ENCODE assay signal across 8 mouse cellular contexts in the genomic region with DNA sequence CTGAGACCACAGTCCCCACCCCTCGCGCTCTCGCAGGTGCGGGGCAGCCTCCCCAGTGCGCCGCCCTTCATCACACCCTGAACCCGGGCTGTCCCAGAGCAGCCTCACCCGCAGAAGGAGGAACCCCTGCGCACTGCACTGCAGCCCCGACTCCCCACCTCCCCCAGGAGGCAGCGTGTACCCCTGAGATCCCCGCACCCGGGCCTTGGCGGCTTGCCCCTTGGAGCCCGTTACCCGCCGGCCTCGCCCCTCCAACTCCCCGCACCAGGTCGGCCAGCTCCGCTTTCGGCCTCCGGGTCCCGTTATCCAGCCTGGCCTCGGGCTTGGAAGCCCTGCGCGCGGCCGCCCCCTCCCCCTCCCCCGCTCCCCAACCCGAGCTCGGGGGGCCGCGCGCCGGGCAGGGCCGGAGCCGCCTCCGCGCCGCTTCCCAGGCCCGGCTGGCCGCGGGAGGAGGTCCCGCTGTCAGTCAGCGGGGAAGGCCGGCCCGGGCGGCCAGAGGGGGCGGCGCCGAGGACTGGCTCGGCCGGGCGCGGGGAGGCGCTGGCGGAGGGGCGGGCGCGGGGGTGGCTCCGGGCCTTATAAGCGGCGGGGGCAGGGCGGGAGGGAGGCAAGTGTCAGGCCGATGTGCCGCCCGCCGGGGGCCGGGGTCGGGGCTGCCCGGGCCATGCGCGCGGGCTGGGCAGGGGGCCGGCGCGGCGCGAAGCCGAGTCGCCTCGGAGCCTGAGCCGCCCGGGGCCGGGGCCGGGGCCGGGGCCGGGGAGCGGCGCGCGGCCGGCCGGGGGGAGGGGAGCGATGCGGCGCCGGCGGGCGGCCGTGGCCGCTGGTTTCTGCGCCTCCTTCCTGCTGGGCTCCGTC. TPM values are rescaled to one million over a fixed set of nuclear protein-coding genes. Genes with fewer than 3 reads are reported as not detected.
DNase-seq lines count a peak whose midpoint lies in the region; ATAC-seq and TF ChIP-seq lines count a peak whose summit lies in the region.

A gene (plus strand): TSS at position 619 of the 855 bp plus-strand sequence.

- H3K36me3 ChIP-seq in CH12.LX (replicated peaks in 1 of 2; ENCODE audit: control insufficient read depth in 1 of 2, insufficient read depth in 1 of 2, low read length in 1 of 2), result no peaks in the 10 kb centered on the region
- H3K36me3 ChIP-seq in forebrain, embryonic 15.5 days, result no peaks in the 10 kb centered on the region

- no peak for TF ChIP-seq CTCF in CH12.LX (conservative IDR thresholded peaks at IDR 0.05 in 1 of 2, IDR thresholded peaks at IDR 0.05 in 1 of 2; ENCODE audit: low read depth in 2 of 2, low read length in 2 of 2)
- no peak for TF ChIP-seq CTCF in lung, adult 2 months (IDR thresholded peaks at IDR 0.05; ENCODE audit: insufficient read depth, low read length)
- TF ChIP-seq CTCF in olfactory bulb, adult 2 months (IDR thresholded peaks at IDR 0.05; ENCODE audit: insufficient read depth, low read depth, low read length), result no peak

- no peak for TF ChIP-seq EP300 in CH12.LX (IDR thresholded peaks at IDR 0.05; ENCODE audit: low read length)

- no peak within 1 kb of the TSS for H3K27ac ChIP-seq in CH12.LX (ENCODE audit: insufficient read depth, low read depth)
- H3K27ac ChIP-seq in forebrain, embryonic 15.5 days (replicated peaks), result peak within 1 kb of the TSS; percentile 87
- H3K27ac ChIP-seq in olfactory bulb, adult 2 months (ENCODE audit: insufficient read depth, low read depth, low read length), result no peak within 1 kb of the TSS

- DNase-seq in CH12.LX (ENCODE audit: extremely low read depth), result peak; percentile 45
- DNase-seq in heart, postnatal 14 days, result peak; percentile 94 to 97
- DNase-seq in layer of hippocampus, adult 18-20 months (ENCODE audit: low spot score in 2 of 2), result peak; percentile 35 to 67
- peak; percentile 80 for DNase-seq in lung, adult 2 months
- DNase-seq in thymus, postnatal 0 days (ENCODE audit: low spot score), result peak; percentile 41

- WGBS in forebrain, embryonic 15.5 days, result under 1% methylated on average over 73 of the region's 105 CpGs
- WGBS in lung, adult 2 months, result 4% methylated on average over 83 of the region's 105 CpGs
- 2% methylated on average over 88 of the region's 105 CpGs for WGBS in olfactory bulb, adult 2 months

- dilution Hi-C loops in CH12.LX (cut with MboI; ENCODE audit: extremely low pct_ligation_motif_present, extremely low pct_unique_long_range_greater_than_20kb, low sequenced_read_pairs), result no loop called here

- peak within 1 kb of the TSS; percentile 20 to 72 (median 67) for H3K4me3 ChIP-seq in CH12.LX (replicated peaks in 1 of 3; ENCODE audit: low read depth in 2 of 3, low read length in 2 of 3, poor library complexity in 1 of 3)
- peak within 1 kb of the TSS; percentile 88 for H3K4me3 ChIP-seq in forebrain, embryonic 15.5 days
- H3K4me3 ChIP-seq in lung, adult 2 months (replicated peaks; ENCODE audit: extremely low read depth, low read depth, low read length), result peak within 1 kb of the TSS; percentile 58
- H3K4me3 ChIP-seq in olfactory bulb, adult 2 months (ENCODE audit: insufficient read depth, low read depth, low read length), result peak within 1 kb of the TSS; percentile 62

- ATAC-seq in cerebellum, adult (ENCODE audit: insufficient number of reproducible peaks, low FRiP score, low TSS enrichment), result peak; percentile 60
- ATAC-seq in forebrain, embryonic 15.5 days (replicated peaks), result peak; percentile 80

- intact Hi-C loops in heart, postnatal 14 days (cut with DNase I), result loop anchor here (5.0 kb wide), 1 partner anchor 93 kb away; no protein-coding TSS in a partner anchor

- no peak for TF ChIP-seq RAD21 in CH12.LX (IDR thresholded peaks at IDR 0.05; ENCODE audit: low read depth, low read length)

- H3K9me3 ChIP-seq in CH12.LX (replicated peaks; ENCODE audit: low read length), result no peaks in the 10 kb centered on the region
- H3K9me3 ChIP-seq in forebrain, embryonic 15.5 days, result no peaks in the 10 kb centered on the region

- peak within 1 kb of the TSS; percentile 80 for H3K9ac ChIP-seq in CH12.LX (ENCODE audit: insufficient read depth, low read depth)
- peak within 1 kb of the TSS; percentile 88 for H3K9ac ChIP-seq in forebrain, embryonic 15.5 days (replicated peaks)

- no peaks in the 10 kb centered on the region for H3K79me2 ChIP-seq in CH12.LX (replicated peaks; ENCODE audit: control insufficient read depth, extremely low read depth, insufficient read depth, poor library complexity, severe bottlenecking)

- H3K4me1 ChIP-seq in CH12.LX (ENCODE audit: control insufficient read depth in 1 of 2, insufficient read depth in 2 of 2), result peaks cover 6 to 30% of the 10 kb centered on the region in 2 experiments
- peaks cover 58% of the 10 kb centered on the region for H3K4me1 ChIP-seq in forebrain, embryonic 15.5 days
- peaks cover 5% of the 10 kb centered on the region for H3K4me1 ChIP-seq in lung, adult 2 months (ENCODE audit: control insufficient read depth, insufficient read depth, low read length)
- peaks cover 24% of the 10 kb centered on the region for H3K4me1 ChIP-seq in olfactory bulb, adult 2 months (ENCODE audit: control insufficient read depth, insufficient read depth, low read length)

- TF ChIP-seq POLR2A in CH12.LX (IDR thresholded peaks at IDR 0.05; ENCODE audit: low read depth, low read length), result no peak
- TF ChIP-seq POLR2A in lung, adult 2 months (IDR thresholded peaks at IDR 0.05; ENCODE audit: borderline replicate concordance, extremely low read depth, low read depth, low read length), result no peak
- no peak for TF ChIP-seq POLR2A in olfactory bulb, adult 2 months (IDR thresholded peaks at IDR 0.05; ENCODE audit: insufficient read depth, low read depth, low read length)

- H3K27me3 ChIP-seq in CH12.LX (replicated peaks), result no peaks in the 10 kb centered on the region
- H3K27me3 ChIP-seq in forebrain, embryonic 15.5 days, result no peaks in the 10 kb centered on the region

- peak within 1 kb of the TSS; percentile 96 for H3K4me2 ChIP-seq in CH12.LX (ENCODE audit: insufficient read depth, low read depth, poor library complexity, severe bottlenecking)
- H3K4me2 ChIP-seq in forebrain, embryonic 15.5 days (replicated peaks), result peak within 1 kb of the TSS; percentile 97

- in situ Hi-C loops in CH12.LX (cut with MboI; ENCODE audit: low pct_ligation_motif_present, low pct_unique_long_range_greater_than_20kb, low sequenced_read_pairs), result no loop called here

TF ChIP-seq in CH12.LX, 34 proteins besides CTCF, POLR2A, EP300 and RAD21:
- TF ChIP-seq BHLHE40 (IDR thresholded peaks at IDR 0.05; ENCODE audit: low read depth, low read length) (peak; percentile 8; the same call in 1 of the 2 replicates), ELF1 (IDR thresholded peaks at IDR 0.05; ENCODE audit: low read depth, low read length) (no peak), USF2 (conservative IDR thresholded peaks at IDR 0.05; ENCODE audit: low read depth, low read length) (no peak), MXI1 (IDR thresholded peaks at IDR 0.05; ENCODE audit: low read depth, low read length) (0 out of 2 replicates have a peak, but pooled peaks have one; percentile 14), MAFK (IDR thresholded peaks at IDR 0.05; ENCODE audit: insufficient replicate concordance, low read length) (no peak), UBTF (IDR thresholded peaks at IDR 0.05; ENCODE audit: low read depth, low read length) (peak; percentile 63; the same call in 1 of the 2 replicates)

RNA-seq across cellular contexts. Expression of the gene that starts here (rescaled TPM):
- total RNA-seq in CH12.LX (2012; rRNA removed) (1.5 and 3.7 TPM in 2 replicates), CH12.LX (2014; rRNA removed) (3.3 and 4.3 TPM in 2 replicates)
- 2.8 and 4.2 TPM in 2 replicates for polyA plus RNA-seq in CH12.LX (2012; ENCODE audit: insufficient read length, low read depth)
- 6.5 and 7.4 TPM in 2 replicates for polyA plus RNA-seq in forebrain, embryonic 15.5 days (2015; fragmentation: Nextera tagmentation; extraction: Ambion mirVana)
- 10 to 100 TPM; 34.7 to 37.8 TPM for total RNA-seq in heart, postnatal 14 days (2021)
- 10 to 100 TPM; 15.6 to 18.3 TPM for total RNA-seq in layer of hippocampus, adult 18-20 months (2021)
- polyA plus RNA-seq in lung, adult 2 months (2012; rRNA removed), result 33.9 and 35.0 TPM in 2 replicates
- not detected in 2 replicates for polyA plus RNA-seq in olfactory bulb, adult 2 months (2012; ENCODE audit: insufficient read depth, insufficient read length, low replicate concordance, missing spikeins)
- polyA plus RNA-seq in thymus, postnatal 0 days (2015; fragmentation: Nextera tagmentation; extraction: Ambion mirVana), result 12.5 and 13.1 TPM in 2 replicates

Comparison
In these comparisons a context has a peak if more than half of its experiments do, and no peak if none do; other contexts are left out.
1. DNase-seq: peak in every context shown above with its lines; median percentile 96 in heart, postnatal 14 days; 80 in lung, adult 2 months; 51 in layer of hippocampus, adult 18-20 months; 45 in CH12.LX; 41 in thymus, postnatal 0 days.